Mouse (Mus musculus) regulatory T cell (primary cell): Measurements from ENCODE around the gene Tox3.

ENCODE experiments used
- in situ Hi-C: fragments of 300-600 bp; cut with MboI, MseI; formaldehyde crosslinking; loops from one replicate; pipeline ENCODE4 v1.15.1; 2025; ENCODE audit warnings: high pct_unique_total_duplicates

Gene Tox3

GRCm38 (mm10) chr8:90348178-90348925, at the start of gene Tox3:
Gene Tox3 (minus strand): TSS chr8:90348343.
- in situ Hi-C loops = no loop called here

GRCm38 (mm10) chr8:90392643-90393042, 44.5 kb upstream of the Tox3 start:
- in situ Hi-C loops = no loop called here

- in situ Hi-C loops = no loop called here
These were observed 43.4 kb upstream of the Tox3 start for GRCm38 (mm10) chr8:90391483-90392074.

- in situ Hi-C loops = no loop called here
These were observed 42.7 kb upstream of the Tox3 start for GRCm38 (mm10) chr8:90390827-90391226.

- in situ Hi-C loops = no loop called here
These were observed 30.9 kb upstream of the Tox3 start for GRCm38 (mm10) chr8:90379064-90379463.

- in situ Hi-C loops = no loop called here
These were observed 29.9 kb upstream of the Tox3 start for GRCm38 (mm10) chr8:90378036-90378435.

GRCm38 (mm10) chr8:90371611-90372222, 23.6 kb upstream of the Tox3 start:
- in situ Hi-C loops = no loop called here

- in situ Hi-C loops = no loop called here
These were observed 21.7 kb upstream of the Tox3 start for GRCm38 (mm10) chr8:90369876-90370275.

GRCm38 (mm10) chr8:90356729-90357128, 8.6 kb upstream of the Tox3 start:
- in situ Hi-C loops = loop anchor here (10.0 kb wide), 1 partner anchor 1582 kb away; no protein-coding TSS in a partner anchor

- in situ Hi-C loops = loop anchor here (10.0 kb wide), 1 partner anchor 1580 kb away; no protein-coding TSS in a partner anchor
These were observed 6.6 kb upstream of the Tox3 start for GRCm38 (mm10) chr8:90354782-90355181.

GRCm38 (mm10) chr8:90353960-90354540, 5.9 kb upstream of the Tox3 start:
- in situ Hi-C loops = loop anchor here (10.0 kb wide), 1 partner anchor 1579 kb away; no protein-coding TSS in a partner anchor

- in situ Hi-C loops = loop anchor here (10.0 kb wide), 1 partner anchor 1579 kb away; no protein-coding TSS in a partner anchor
These were observed 5.4 kb upstream of the Tox3 start for GRCm38 (mm10) chr8:90353499-90353898.

GRCm38 (mm10) chr8:90352991-90353390, 4.8 kb upstream of the Tox3 start:
- in situ Hi-C loops = loop anchor here (10.0 kb wide), 1 partner anchor 1578 kb away; no protein-coding TSS in a partner anchor

- in situ Hi-C loops = loop anchor here (10.0 kb wide), 1 partner anchor 1575 kb away; no protein-coding TSS in a partner anchor
These were observed 1.8 kb upstream of the Tox3 start for GRCm38 (mm10) chr8:90349709-90350562.

- in situ Hi-C loops = no loop called here
These were observed 962 bp upstream of the Tox3 start for GRCm38 (mm10) chr8:90348926-90349683.

- in situ Hi-C loops = no loop called here
These were observed 464 bp downstream of the Tox3 start for GRCm38 (mm10) chr8:90347581-90348177.

GRCm38 (mm10) chr8:90346880-90347535, 1.1 kb downstream of the Tox3 start:
- in situ Hi-C loops = no loop called here

GRCm38 (mm10) chr8:90346138-90346879, 1.8 kb downstream of the Tox3 start:
- in situ Hi-C loops = no loop called here
